Mouse (Mus musculus): ENCODE data around the gene Ddx23. TPM values are rescaled to one million over a fixed set of nuclear protein-coding genes. Genes with fewer than 3 reads are reported as not detected.

Ddx23 gene
- polyA plus RNA-seq (2015; fragmentation: Nextera tagmentation; extraction: Ambion mirVana): 17.7 and 19.2 TPM in 2 replicates

DNA sequence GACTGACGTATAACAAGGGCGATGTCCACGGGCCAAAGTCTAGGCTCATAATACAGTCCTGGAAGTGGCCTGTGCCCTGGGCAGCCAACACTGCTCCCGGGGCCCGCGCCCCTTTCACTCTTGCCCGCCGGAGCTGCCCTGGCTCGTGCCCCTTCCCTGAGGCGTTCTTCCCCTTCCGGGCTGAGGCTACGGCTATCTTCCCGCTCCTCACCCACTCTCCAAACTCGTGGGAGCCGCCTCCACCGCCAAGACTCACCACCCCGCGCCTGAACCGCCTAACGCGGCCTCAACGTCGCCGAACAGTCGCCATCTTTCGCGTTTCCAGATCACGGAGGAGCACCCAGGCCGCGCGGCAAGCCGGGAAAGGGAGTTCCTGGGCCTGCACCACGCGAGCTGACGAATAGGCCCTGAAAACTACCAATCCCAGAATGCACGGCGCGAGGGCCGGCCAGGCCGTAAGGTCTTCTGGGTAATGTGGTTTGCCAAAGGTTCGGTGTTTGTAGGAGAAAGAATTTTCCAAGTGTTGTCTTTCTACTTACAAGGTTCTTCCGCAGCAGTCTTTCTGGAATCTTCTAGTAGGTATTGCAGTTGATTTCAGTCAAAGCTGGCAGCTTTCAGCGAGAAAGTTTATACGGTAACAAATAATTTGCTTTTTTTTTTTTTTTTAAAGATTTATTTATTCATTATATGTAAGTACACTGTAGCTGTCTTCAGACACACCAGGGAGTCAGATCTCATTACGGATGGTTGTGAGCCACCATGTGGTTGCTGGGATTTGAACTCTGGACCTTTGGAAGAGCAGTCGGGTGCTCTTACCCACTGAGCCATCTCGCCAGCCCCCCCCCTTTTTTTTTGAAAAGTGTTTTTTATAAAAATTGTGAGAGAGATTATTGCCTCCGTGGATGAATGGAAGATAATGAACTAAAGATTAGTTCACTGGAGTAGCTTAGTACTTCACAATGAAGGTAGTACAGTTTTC lies at the start of gene Ddx23:
TSS of gene Ddx23 (minus strand) at position 328 of the 979 bp plus-strand sequence.

GRCm38 (mm10) chr15:98707766-98708372 lies 45.2 kb upstream of the Ddx23 start, which contains the start of gene Ccdc65:
Ccdc65 (plus strand) TSS chr15:98708207.

DNA sequence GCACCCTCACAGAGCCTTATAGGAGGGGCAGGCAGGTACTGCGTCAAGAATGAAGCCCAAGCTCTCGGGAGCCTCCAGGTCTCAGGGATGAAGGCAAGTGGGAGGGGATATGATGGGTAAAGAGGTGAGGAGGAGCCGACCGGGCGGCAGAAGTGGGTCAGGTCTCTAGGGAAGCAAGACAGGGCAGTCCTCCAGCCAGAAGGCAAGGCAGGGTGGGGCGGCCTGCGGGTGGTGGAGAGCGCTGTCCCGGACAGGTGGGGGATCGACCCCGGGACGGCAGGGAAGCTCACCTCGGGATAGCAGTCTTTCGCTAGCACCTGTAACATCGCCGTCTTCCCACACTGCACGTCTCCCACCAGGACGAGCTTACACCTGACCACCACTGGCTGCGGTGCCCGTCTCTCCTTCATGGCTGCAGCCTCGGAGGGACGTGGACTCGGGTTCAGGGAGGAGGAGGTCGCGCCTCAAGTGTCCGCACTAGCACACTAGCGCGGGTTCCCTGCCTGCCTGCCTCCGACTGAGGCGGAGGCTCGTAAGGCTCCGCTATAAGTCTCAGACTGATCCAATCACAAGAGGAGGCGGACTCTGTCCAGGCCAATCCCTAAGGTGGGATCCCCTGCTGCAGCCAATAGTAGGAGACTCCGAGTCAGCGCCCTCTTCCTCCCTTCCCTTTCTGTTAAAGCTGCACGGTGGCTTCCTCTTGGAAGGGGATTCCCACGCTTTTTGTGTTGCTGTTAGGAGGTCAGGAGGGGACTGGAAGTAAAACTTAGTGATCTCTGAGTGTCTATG lies 14.4 kb upstream of the Ddx23 start, which contains the start of gene Rnd1:
TSS of gene Rnd1 (minus strand) at position 522 of the 789 bp plus-strand sequence.

GRCm38 (mm10) chr15:98630540-98630939 lies 32.2 kb downstream of the Ddx23 start, which contains the start of gene Cacnb3:
Cacnb3 (plus strand) TSS chr15:98630840.

DNA sequence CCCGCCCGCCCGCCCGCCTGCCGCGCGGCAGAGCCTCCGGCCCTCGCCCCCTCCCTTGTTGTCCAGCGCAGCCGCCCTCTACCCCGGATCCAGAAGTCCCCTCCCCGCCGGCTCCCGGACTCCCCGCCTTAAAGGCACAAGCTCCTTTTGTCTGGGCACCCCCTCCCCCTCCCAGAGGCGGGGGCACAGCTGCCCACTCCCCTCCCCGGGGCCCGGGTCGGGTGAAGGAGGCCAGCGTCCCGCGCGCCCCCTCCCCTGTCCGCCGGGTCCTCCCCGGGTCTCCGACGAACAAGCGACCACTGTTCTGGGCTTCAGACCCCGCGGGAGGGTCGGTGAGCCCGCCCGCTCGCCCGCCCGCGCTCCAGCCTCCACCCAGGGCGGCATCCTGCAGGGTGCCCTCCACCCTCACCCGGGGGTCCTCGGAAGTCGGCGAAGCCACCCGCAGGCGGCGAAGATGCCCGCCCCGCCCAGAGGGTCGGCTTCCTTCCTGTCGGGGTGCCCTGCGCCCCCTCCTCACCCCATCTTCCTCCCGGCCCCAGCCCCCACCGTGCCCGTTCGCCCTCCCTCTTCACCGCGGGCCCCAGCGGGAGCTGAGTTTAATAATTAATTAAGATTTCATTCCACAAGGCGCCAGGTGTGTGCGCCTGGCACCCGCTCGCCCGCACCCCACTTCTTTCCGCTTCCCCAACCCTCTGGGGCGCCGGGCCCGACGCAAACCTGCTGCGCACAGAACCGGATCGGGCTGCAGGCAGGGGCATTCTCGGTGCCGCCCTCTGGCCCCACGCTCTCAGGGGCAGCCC lies 53.2 kb downstream of the Ddx23 start, which contains the start of gene Adcy6:
TSS of gene Adcy6 (minus strand) at position 746 of the 800 bp plus-strand sequence.

Other genes starting within 250 kb of the Ddx23 start
- not detected in 2 replicates for gene Olfr282, start 231.7 kb downstream of the Ddx23 start, polyA plus RNA-seq (2015; fragmentation: Nextera tagmentation; extraction: Ambion mirVana)
- not detected in 2 replicates for gene Olfr281, start 210.3 kb downstream of the Ddx23 start, polyA plus RNA-seq (2015; fragmentation: Nextera tagmentation; extraction: Ambion mirVana)
- gene OR5BS1P, start 193.0 kb downstream of the Ddx23 start, polyA plus RNA-seq (2015; fragmentation: Nextera tagmentation; extraction: Ambion mirVana): not detected in 2 replicates
- 0.26 and 0.63 TPM in 2 replicates for gene Lalba, start 180.2 kb downstream of the Ddx23 start, polyA plus RNA-seq (2015; fragmentation: Nextera tagmentation; extraction: Ambion mirVana)
- not detected in 2 replicates for gene Olfr279, start 170.5 kb downstream of the Ddx23 start, polyA plus RNA-seq (2015; fragmentation: Nextera tagmentation; extraction: Ambion mirVana)
- 50.7 and 51.7 TPM in 2 replicates for gene Kansl2, start 128.6 kb downstream of the Ddx23 start, polyA plus RNA-seq (2015; fragmentation: Nextera tagmentation; extraction: Ambion mirVana)
- 35.3 and 37.5 TPM in 2 replicates for gene Ccnt1, start 92.0 kb downstream of the Ddx23 start, polyA plus RNA-seq (2015; fragmentation: Nextera tagmentation; extraction: Ambion mirVana)
- 0.25 TPM in 1 of 2 replicates, not detected in the other for gene 4930415O20Rik, start 91.9 kb downstream of the Ddx23 start, polyA plus RNA-seq (2015; fragmentation: Nextera tagmentation; extraction: Ambion mirVana)
- gene Adcy6, start 52.8 kb downstream of the Ddx23 start, polyA plus RNA-seq (2015; fragmentation: Nextera tagmentation; extraction: Ambion mirVana): 10.8 and 11.4 TPM in 2 replicates
- 2.7 and 5.0 TPM in 2 replicates for gene Cacnb3, start 32.1 kb downstream of the Ddx23 start, polyA plus RNA-seq (2015; fragmentation: Nextera tagmentation; extraction: Ambion mirVana)
- gene Rnd1, start 14.6 kb upstream of the Ddx23 start, polyA plus RNA-seq (2015; fragmentation: Nextera tagmentation; extraction: Ambion mirVana): 2.0 and 4.0 TPM in 2 replicates
- gene Ccdc65, start 45.3 kb upstream of the Ddx23 start, polyA plus RNA-seq (2015; fragmentation: Nextera tagmentation; extraction: Ambion mirVana): 0.18 TPM in 1 of 2 replicates, not detected in the other
- 15.8 and 16.0 TPM in 2 replicates for gene Fkbp11, start 65.3 kb upstream of the Ddx23 start, polyA plus RNA-seq (2015; fragmentation: Nextera tagmentation; extraction: Ambion mirVana)
- 12.4 and 15.3 TPM in 2 replicates for gene Arf3, start 100.3 kb upstream of the Ddx23 start, polyA plus RNA-seq (2015; fragmentation: Nextera tagmentation; extraction: Ambion mirVana)
- gene Wnt10b, start 115.3 kb upstream of the Ddx23 start, polyA plus RNA-seq (2015; fragmentation: Nextera tagmentation; extraction: Ambion mirVana): 0.05 and 0.08 TPM in 2 replicates
- not detected in 2 replicates for gene Wnt1, start 127.0 kb upstream of the Ddx23 start, polyA plus RNA-seq (2015; fragmentation: Nextera tagmentation; extraction: Ambion mirVana)
- 0.02 TPM in 1 of 2 replicates, not detected in the other for gene Ddn, start 146.6 kb upstream of the Ddx23 start, polyA plus RNA-seq (2015; fragmentation: Nextera tagmentation; extraction: Ambion mirVana)
- gene Prkag1, start 168.6 kb upstream of the Ddx23 start, polyA plus RNA-seq (2015; fragmentation: Nextera tagmentation; extraction: Ambion mirVana): 98.2 and 100 TPM in 2 replicates
- 8.7 and 9.7 TPM in 2 replicates for gene Kmt2d, start 208.3 kb upstream of the Ddx23 start, polyA plus RNA-seq (2015; fragmentation: Nextera tagmentation; extraction: Ambion mirVana)
- gene Rhebl1, start 231.6 kb upstream of the Ddx23 start, polyA plus RNA-seq (2015; fragmentation: Nextera tagmentation; extraction: Ambion mirVana): 7.1 and 7.7 TPM in 2 replicates
- 0.46 and 0.58 TPM in 2 replicates for gene Dhh, start 235.6 kb upstream of the Ddx23 start, polyA plus RNA-seq (2015; fragmentation: Nextera tagmentation; extraction: Ambion mirVana)